In the genomic region with DNA sequence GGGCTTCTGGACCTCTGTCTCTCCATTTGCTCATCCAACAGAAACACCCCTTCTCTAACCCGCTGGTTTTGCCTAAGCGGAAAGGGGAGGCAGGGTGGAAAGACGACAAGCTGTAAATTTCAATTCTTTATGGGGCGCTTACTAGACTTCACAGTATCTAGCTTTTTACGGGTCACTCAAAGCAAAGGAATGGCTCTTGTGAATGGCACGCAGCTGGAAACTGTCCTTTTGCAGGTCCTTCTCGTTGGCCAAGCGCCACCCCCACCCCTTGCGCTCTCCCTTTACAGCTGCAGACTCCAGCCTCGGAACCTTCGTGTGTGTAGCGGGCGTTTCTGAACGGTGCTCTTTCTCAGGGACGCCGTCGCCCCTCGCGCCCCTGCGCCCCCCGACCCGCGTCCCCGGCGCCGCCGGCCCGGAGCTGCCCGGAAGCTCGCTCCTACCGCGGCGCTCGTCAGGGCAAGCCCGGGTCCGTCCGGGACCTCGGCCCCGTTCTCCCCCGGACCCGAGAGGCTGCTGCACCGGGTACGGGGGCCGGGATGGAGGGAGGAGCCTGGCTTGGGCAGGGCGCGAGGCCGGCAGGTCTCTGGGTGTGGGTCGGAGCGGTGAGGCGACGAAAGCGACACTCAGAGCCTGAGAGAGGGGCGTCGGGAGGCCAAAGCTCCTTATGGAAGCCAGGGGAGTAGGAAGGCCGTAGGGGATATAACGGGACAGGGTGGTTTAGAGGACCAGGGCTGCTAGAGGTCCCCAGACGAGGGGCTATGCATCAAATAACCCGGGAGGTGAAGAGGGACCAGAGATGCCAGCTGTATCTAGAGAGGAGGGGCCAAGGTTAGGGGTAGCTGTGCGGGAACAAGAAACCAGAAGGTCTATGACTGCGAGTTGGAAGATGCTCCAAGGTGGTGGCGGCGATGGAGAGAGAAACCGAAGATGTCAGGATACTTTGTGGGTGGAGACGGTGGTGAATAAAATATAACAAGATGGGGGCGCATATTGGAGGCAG, we compare ENCODE assay signal across 8 mouse cellular contexts. TPM values are rescaled to one million over a fixed set of nuclear protein-coding genes. Genes with fewer than 3 reads are reported as not detected.
DNase-seq lines count a peak whose midpoint lies in the region; ATAC-seq and TF ChIP-seq lines count a peak whose summit lies in the region.

A gene (plus strand): TSS at position 346 of the 1,000 bp plus-strand sequence.

- peak; percentile 80 for ATAC-seq in Patski
- ATAC-seq in hindbrain, embryonic 13.5 days (ENCODE audit: low FRiP score), result peak; percentile 78

- in situ Hi-C loops in Patski (cut with MboI; ENCODE audit: low pct_unique_long_range_greater_than_20kb), result loop anchor here (25.0 kb wide), 1 partner anchor 1111 kb away; a partner anchor contains a TSS

- DNase-seq in Patski (ENCODE audit: low read depth, low spot score), result peak; percentile 17
- DNase-seq in cerebellum, postnatal 10 days, result peak; percentile 91 to 92
- DNase-seq in frontal cortex, postnatal 36 days (ENCODE audit: low spot score in 2 of 2), result peak; percentile 74 to 82
- peak; percentile 65 for DNase-seq in left cerebral cortex, adult 11 months (ENCODE audit: low spot score)
- DNase-seq in lung, postnatal 36 days, result peak; percentile 74
- peak; percentile 86 for DNase-seq in retina, embryonic 14.5 days (ENCODE audit: low spot score)
- DNase-seq in urinary bladder, postnatal 25 days (ENCODE audit: low spot score), result peak; percentile 71

- CTCF ChIA-PET in Patski (lab: Charles Lee), result interaction anchor here (0.7 to 3.9 kb wide), 6 partner anchors 9 to 110 kb away, joined by 3 to 19 read pairs (median 6); a partner anchor contains a TSS

- peak within 1 kb of the TSS; percentile 85 for H3K9ac ChIP-seq in hindbrain, embryonic 13.5 days

- H3K9me3 ChIP-seq in hindbrain, embryonic 13.5 days, result no peaks in the 10 kb centered on the region

- peak within 1 kb of the TSS; percentile 79 for H3K4me3 ChIP-seq in hindbrain, embryonic 13.5 days

- peaks cover 46% of the 10 kb centered on the region for H3K4me1 ChIP-seq in hindbrain, embryonic 13.5 days (replicated peaks)

- H3K27me3 ChIP-seq in Patski, result no peaks in the 10 kb centered on the region
- H3K27me3 ChIP-seq in hindbrain, embryonic 13.5 days, result peaks cover 45% of the 10 kb centered on the region

- no peaks in the 10 kb centered on the region for H3K36me3 ChIP-seq in hindbrain, embryonic 13.5 days

- peak within 1 kb of the TSS; percentile 83 for H3K4me2 ChIP-seq in hindbrain, embryonic 13.5 days

- TF ChIP-seq CTCF in Patski (IDR thresholded peaks at IDR 0.05), result no peak

- peak within 1 kb of the TSS; percentile 92 for H3K27ac ChIP-seq in hindbrain, embryonic 13.5 days

- POLR2A ChIA-PET in Patski (lab: Charles Lee), result interaction anchor here (0.6 to 2.0 kb wide), 8 partner anchors 9 to 146 kb away, joined by 3 to 10 read pairs (median 4); a partner anchor contains a TSS

- WGBS in hindbrain, embryonic 13.5 days, result 2% methylated on average over 65 of the region's 65 CpGs

RNA-seq across cellular contexts. Expression of the gene that starts here (rescaled TPM):
- 22.4 TPM for polyA plus RNA-seq in Patski (2021)
- 67.2 and 69.7 TPM in 2 replicates for polyA plus RNA-seq in hindbrain, embryonic 13.5 days (2015; fragmentation: Nextera tagmentation; extraction: Ambion mirVana)

Comparison
In these comparisons a context has a peak if more than half of its experiments do, and no peak if none do; other contexts are left out.
1. Peak in every context shown above with its lines: DNase-seq, ATAC-seq, H3K4me3 ChIP-seq and H3K27ac ChIP-seq.
2. DNase-seq: peak in every context shown above with its lines; median percentile 92 in cerebellum, postnatal 10 days; 86 in retina, embryonic 14.5 days; 78 in frontal cortex, postnatal 36 days; 74 in lung, postnatal 36 days; 71 in urinary bladder, postnatal 25 days; 65 in left cerebral cortex, adult 11 months; 17 in Patski.